Mouse (Mus musculus) liver, adult 10 weeks (tissue): ENCODE results near the gene Dcaf4. TPM values are rescaled to one million over a fixed set of nuclear protein-coding genes. Genes with fewer than 3 reads are reported as not detected.

Experiments used
- polyA plus RNA-seq: library from polyadenylated mRNA; stranded (reverse); fragments of 350-450 nt; fragmentation: Illumina TruSeq; extraction: RNeasy Lipid Tissue Mini Kit (QIAGEN cat#74804); gene quantifications from one replicate; pipeline ENCODE4 v1.2.3, GENCODE M21; 2014; ENCODE audit warnings: low read depth, low replicate concordance

The Dcaf4 gene
- polyA plus RNA-seq: 0.64 TPM

DNA sequence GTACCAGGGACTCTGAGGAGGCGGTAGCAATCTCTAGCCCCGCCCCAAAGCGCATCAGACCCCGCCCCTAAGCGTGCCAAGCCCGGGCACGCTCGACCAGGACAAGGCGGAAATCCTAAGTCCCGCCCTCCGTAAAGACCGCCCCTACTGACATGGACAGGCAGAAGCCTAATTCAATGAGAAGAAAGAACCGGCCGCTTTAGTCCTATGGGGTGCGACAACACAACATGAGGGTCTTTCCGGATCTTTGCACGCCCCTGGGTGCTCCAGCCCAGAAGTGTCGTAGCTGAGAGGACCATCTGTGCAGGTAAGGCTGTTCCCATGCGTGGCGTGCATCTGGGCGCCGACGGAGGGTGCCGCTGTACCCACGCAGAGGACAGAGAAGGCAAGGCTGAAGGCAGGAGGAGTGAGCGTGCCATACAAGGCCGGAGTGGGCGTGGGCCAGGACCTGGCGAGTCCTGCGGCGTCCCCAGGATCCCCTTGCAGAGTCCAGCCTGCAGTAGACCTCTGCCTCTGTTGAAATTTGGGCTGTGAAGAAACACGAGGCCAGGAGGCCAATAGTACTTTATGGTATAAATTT lies at the start of gene Dcaf4:
TSS of gene Dcaf4 (plus strand) at position 156 of the 580 bp plus-strand sequence.

DNA sequence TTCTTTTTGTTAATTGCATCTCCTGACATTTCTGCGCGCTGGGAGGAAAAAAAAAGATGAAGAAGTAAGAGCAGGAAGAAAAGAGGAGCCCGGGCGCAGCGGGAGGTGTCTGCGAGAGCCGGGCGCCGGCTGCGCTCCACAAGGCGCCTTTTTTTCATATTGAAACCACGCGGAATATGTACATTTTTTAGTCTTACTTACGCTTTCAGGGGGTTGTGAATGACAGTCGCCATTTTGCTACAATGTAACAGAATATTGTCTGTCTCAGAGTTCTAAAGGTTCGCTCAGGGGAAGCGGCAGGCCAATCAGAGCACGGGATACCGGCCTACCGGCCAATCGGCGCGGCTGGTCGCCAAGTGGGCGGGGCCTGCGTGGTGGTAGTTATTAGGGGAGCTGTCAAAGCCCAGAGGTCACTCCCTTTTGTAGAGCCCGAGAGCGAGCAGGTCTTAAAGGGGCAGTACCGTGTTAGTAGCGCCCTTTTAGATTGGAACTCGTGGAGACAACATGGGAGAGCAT lies 32.7 kb upstream of the Dcaf4 start, which contains the start of gene Dpf3:
TSS of gene Dpf3 (minus strand) at position 241 of the 516 bp plus-strand sequence.

Other genes starting within 250 kb of the Dcaf4 start
- gene Dpf3, start 32.8 kb upstream of the Dcaf4 start, polyA plus RNA-seq: 2.6 TPM
- 13.9 TPM for gene Zfyve1, start 76.8 kb downstream of the Dcaf4 start, polyA plus RNA-seq
- 95.6 TPM for gene Rbm25, start 110.8 kb downstream of the Dcaf4 start, polyA plus RNA-seq
- 14.8 TPM for gene Psen1, start 167.7 kb downstream of the Dcaf4 start, polyA plus RNA-seq
- not detected for gene Papln, start 243.2 kb downstream of the Dcaf4 start, polyA plus RNA-seq